Mouse (Mus musculus) thymus, postnatal 36 days (tissue): ENCODE data around the gene Zfp69.

Experiments used
- DNase-seq, 2 experiments: peaks; one replicate each; pipeline ENCODE4 v3.0.0; 2022; ENCODE audit warnings: mixed read lengths in 2 of 2

Zfp69 gene

GRCm38 (mm10) chr4:120924554-120925299 is 26.8 kb downstream of the Zfp69 start, which contains the start of gene Exo5:
Gene Exo5, minus strand, starts transcription at chr4:120925017.
- DNase-seq = peak; percentile 92 to 94

- DNase-seq = no peak
These were observed 30.0 kb downstream of the Zfp69 start for GRCm38 (mm10) chr4:120921461-120921860.

- no peak for DNase-seq
These were observed 37.0 kb downstream of the Zfp69 start for GRCm38 (mm10) chr4:120914501-120914900.

GRCm38 (mm10) chr4:120913861-120914260 is 37.6 kb downstream of the Zfp69 start:
- DNase-seq = no peak

DNA sequence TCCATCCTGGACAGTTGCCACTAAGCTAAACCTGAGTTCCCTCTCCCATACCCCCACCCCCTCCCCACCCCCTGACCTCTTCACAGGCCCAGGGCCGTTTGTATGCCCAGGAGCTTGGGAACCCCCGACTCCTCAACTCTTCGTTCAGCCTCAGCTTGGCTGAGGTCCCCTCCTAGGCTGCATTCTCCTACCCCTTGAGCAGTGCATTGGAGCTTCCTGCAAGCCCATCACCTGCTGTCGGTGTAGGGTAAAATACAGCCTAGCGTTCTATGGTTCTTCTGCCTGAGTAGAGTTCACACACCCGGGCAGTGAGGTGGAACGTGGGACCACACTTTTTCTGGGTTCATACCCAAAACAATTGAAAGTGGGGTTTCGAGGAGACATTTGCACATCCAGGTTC is 38.1 kb downstream of the Zfp69 start:
- DNase-seq = no peak

DNA sequence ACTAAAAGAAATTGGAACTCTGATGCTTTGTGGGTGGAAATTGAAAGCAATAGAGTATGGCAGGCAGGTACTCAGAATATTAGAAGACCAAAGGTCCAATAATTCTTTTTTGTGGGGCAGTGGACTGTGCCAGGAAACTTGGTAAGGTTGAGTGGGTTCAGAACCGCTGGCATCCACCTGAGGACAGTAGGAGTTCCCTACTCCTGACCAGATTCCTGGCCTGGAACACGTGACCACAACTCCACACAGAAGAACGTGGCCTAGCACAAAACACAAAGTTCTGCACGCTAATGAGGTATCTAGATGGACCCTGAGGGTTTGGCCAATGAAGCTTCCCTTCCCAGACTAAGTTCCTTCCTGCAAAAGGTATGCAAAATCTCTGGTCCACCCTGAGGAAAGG is 38.6 kb downstream of the Zfp69 start:
- DNase-seq = no peak

DNA sequence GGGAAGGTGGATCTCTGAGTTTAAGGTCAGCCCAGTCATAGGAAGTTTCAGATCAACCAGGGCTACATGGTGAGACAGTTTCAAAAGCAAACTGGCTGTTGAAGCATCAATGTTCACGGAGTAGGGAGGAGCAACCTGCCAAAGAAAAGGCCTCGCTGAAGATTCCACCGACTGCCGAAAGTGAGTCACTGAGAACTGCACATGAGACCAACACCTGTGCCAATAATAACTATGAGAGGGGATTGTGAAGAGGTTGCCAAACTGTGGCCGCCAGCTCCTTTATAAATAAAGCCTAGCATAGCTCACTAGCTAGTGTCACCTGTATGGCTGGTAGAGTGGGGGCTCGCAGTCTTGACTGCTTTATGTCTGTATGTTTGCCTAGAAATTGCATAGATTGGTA is 40.4 kb downstream of the Zfp69 start:
- DNase-seq = no peak

- DNase-seq = peak; percentile 48 to 58
These were observed 41.8 kb downstream of the Zfp69 start for GRCm38 (mm10) chr4:120909558-120910150.

GRCm38 (mm10) chr4:120905644-120906043 is 45.9 kb downstream of the Zfp69 start:
- no peak for DNase-seq

- no peak for DNase-seq
These were observed 47.0 kb downstream of the Zfp69 start for GRCm38 (mm10) chr4:120904533-120904932.

DNA sequence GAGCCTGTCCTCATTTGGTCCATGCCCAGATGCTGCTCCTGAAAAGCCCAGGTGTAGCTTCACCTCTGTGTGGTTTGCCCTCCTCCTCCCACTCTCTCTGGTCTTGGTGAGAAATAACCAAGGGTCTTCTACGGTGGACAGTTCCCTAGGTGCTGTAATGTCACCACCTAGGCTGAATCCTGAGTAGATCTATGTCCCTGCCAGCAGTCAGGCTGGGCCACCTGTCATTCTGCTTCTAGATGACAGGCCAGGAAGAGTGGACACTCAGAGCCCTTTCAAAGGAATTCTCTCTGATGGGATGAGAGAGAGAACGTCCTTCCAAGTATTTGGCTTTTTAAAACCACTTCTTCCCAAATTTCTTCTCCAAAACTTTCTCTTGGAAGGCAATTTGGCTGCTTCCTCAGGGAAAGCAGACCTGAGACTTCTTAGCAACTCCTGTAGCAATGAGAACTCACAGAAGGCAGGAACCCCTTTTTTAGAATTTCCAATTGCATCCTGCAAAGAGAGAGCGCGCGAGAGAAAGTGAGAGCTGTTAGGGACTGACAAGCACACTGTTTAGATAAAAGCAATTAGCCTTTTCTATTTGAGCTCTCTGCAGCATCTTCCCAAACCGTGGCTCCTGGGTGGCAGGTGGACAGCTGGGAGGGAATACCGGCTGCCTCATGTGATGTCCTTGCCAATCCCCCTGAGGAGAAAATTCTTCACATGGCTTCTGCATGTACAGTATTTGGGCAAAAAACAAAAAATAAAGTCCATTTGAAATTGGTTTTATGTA is 55.5 kb downstream of the Zfp69 start:
- no peak for DNase-seq

GRCm38 (mm10) chr4:120895226-120895625 is 56.3 kb downstream of the Zfp69 start:
- no peak for DNase-seq

GRCm38 (mm10) chr4:120894584-120894983 is 56.9 kb downstream of the Zfp69 start:
- DNase-seq = no peak

DNA sequence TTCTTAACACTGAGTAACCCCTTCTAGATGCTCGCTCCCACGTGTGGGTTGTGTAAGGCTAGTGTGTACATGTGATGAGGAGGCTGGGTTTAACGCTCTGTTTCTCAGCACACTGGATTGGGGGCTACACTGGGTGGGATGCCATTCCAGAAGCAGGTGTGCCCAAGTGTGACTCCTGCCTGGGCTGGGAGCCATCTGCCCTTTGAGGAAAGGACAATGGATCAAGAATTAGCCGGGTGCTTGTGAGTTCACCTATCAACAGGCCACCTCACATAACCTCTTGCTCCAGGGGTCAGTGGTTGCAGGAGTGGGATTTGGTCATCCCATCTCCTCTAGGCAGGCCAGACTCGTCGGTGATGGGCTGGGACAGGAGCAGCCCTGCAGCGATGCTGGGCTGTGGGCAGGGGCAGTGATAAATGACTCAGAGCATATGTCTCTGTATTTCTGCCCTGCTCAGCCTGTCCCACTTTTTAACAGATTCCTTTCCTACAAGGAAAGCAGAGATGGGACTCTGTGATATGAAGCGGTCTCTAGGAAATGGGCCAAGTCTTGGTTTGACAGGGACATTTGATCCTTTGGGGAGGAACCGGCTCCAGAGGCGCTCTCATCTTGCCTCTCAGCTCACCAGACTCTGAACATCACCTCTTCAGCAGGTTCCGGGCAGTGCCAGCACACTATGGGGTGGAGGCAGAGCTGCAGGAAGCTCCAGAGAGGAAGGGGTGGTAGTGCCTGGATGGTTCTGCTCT is 57.7 kb downstream of the Zfp69 start:
- no peak for DNase-seq

- DNase-seq = no peak
These were observed 59.0 kb downstream of the Zfp69 start for GRCm38 (mm10) chr4:120892516-120892915.

DNA sequence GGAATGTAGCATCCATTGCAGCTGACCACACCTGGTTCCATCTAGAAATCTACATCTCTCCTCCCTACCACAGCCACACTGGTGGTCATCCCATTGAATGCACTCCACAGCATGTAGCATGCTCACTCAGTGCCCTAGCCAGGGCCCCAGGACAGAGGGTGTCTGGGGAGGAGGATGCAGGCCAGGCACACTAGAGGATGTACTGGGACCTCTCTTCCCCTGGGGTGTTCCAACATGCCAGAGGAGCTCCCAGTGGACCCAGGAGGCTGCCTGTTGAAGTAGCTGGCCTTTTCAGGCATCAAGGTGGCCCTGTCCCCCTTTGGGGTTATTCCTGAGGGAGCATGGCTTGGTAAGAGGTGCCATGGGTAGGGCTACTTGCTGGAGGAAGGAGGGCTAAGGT is 59.5 kb downstream of the Zfp69 start:
- no peak for DNase-seq

GRCm38 (mm10) chr4:120890754-120891440 is 60.6 kb downstream of the Zfp69 start:
- no peak for DNase-seq

- no peak for DNase-seq
These were observed 62.6 kb downstream of the Zfp69 start for GRCm38 (mm10) chr4:120888884-120889283.

- DNase-seq = peak; percentile 33 to 48
These were observed 64.0 kb downstream of the Zfp69 start for GRCm38 (mm10) chr4:120887381-120888112.

GRCm38 (mm10) chr4:120886811-120887210 is 64.7 kb downstream of the Zfp69 start:
- no peak for DNase-seq

- DNase-seq = no peak
These were observed 65.4 kb downstream of the Zfp69 start for GRCm38 (mm10) chr4:120886131-120886530.
